Mouse (Mus musculus): ENCODE measurements around the gene Gtsf1l.

The Gtsf1l gene

GRCm38 (mm10) chr2:163052101-163052500 is 35.6 kb downstream of the Gtsf1l start:
- no peak for DNase-seq (ENCODE audit: low read depth, low spot score)

GRCm38 (mm10) chr2:163051691-163052090 is 36.0 kb downstream of the Gtsf1l start:
- DNase-seq (ENCODE audit: low read depth, low spot score), result no peak

DNA sequence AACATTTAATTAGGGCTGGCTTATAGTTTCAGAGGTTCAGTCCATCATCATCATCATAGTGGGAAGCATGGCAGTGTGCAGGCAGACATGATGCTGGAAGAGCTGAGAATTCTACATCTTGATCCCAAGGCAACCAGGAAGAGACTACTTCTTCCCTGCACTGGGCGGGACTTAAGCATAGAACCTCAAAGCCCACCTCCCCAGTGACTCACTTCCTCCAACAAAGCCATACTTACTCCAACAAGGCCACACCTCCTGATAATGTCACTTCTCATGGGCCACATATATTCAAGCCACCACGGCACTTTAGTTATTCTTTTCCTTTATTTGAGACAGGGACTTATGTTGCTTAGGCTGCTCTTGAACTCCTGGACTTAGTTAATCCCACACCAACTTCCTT is 38.5 kb downstream of the Gtsf1l start:
- no peak for DNase-seq (ENCODE audit: low read depth, low spot score)

GRCm38 (mm10) chr2:163048125-163048524 is 39.5 kb downstream of the Gtsf1l start:
- DNase-seq (ENCODE audit: low read depth, low spot score), result peak; percentile 37

DNA sequence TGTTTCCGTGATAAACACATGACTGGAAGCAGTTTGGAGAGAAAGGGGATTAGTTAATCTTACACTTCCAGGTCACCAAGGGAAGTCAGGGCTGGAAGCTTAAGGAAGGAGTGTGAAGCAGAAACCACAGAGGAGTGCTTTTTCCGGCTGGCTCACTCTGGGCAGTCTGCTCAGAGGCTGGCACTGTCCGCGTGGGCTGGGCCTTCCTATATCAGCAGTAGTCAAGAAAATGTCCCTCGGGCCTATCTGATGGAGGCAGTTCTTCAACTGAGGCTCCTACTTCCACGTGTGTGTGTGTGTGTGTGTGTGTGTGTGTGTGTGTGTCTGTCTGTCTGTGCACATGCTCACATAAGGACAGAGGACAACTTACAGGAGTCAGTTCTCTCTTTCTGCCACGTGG is 47.7 kb downstream of the Gtsf1l start:
- no peak for DNase-seq (ENCODE audit: low read depth, low spot score)

All from brain, embryonic 18.5 days (tissue).